Mouse (Mus musculus): ENCODE measurements around the gene Gm20838.
"Not testable (repeated sequence)": the region's sequence is repeated elsewhere in the genome, so short reads cannot be mapped to it uniquely, and the experiment has no call there.

Gm20838 gene

DNA sequence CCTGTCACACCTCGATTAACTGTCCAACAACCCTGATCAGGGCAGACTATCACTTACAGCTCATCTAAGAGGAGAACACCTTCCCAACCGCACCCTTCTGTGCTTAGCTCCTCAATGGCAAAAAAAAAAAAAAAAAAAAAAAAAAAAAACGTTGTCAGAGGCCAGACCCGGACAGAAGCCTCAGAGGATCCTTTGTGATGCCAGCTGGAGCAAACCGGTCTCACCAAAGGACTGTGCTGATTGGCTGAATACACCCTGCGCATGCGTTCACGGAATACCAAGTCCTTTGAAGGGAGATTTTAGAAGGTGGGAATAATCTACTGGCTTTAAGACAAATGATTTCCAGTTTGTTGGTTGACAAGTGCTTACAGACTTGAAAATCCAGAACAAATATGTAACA is at the start of gene Gm20838:
Gm20838 (minus strand) TSS at position 101 of the 400 bp plus-strand sequence.
- not testable (repeated sequence) for DNase-seq (ENCODE audit: low spot score in 2 of 2)

Measured in frontal cortex, postnatal 10 days (tissue).